In the genomic region with DNA sequence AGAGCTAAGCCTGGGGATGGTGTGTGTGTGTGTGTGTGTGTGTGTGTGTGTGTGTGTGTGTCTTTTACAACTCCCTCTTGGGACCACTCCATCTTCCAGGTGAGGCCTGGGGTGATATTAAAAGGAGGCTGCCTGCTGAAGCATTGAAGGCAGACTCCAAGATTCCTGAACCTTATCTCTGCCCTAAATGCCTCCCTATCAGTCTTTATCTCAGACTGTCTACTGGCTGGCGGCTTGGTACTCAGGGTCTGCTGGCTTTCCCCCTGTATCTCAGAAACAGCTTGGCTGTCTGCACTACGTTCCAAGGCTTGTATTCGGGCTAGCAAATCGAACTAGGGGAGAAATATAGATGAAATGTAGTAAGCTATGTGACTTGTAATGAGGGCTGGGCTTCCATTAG, we compare ENCODE assay signal across 20 mouse cellular contexts.
A peak's percentile ranks its signal among the peaks of the same experiment; 100 is the strongest.
DNase-seq lines count a peak whose midpoint lies in the region; ATAC-seq lines count a peak whose summit lies in the region.
"Had no signal": no experiment of that assay in that cellular context is flagged by ENCODE, and none has a peak within 500 bp of the region (broad histone marks: within the 10 kb centered on the region; RNA-seq: fewer than 3 reads in every experiment).

No protein-coding gene starts in this region.

- no peak overlapping the region for H3K4me3 ChIP-seq in heart, embryonic 11.5 days (ENCODE audit: low read depth, low read length)
- no peak overlapping the region for H3K4me3 ChIP-seq in heart, embryonic 15.5 days
- no peak overlapping the region for H3K4me3 ChIP-seq in embryonic facial prominence, embryonic 10.5 days
- no peak overlapping the region for H3K4me3 ChIP-seq in limb, embryonic 12.5 days (replicated peaks)
- H3K4me3 ChIP-seq: embryonic facial prominence, embryonic 12.5 days; forebrain, embryonic 15.5 days; hindbrain, embryonic 12.5 days had no signal

- H3K4me1 ChIP-seq in heart, embryonic 11.5 days (ENCODE audit: control insufficient read depth, insufficient read depth, low read length) = peaks cover 35% of the 10 kb centered on the region
- peaks cover 35% of the 10 kb centered on the region for H3K4me1 ChIP-seq in heart, embryonic 15.5 days (replicated peaks)
- H3K4me1 ChIP-seq in embryonic facial prominence, embryonic 10.5 days = peaks cover 42% of the 10 kb centered on the region
- H3K4me1 ChIP-seq in limb, embryonic 12.5 days (replicated peaks) = peaks cover 42% of the 10 kb centered on the region

- intact Hi-C loops in heart, postnatal 10 days (cut with DNase I) = loop anchor here (5.0 kb wide), 1 partner anchor 67 kb away; the partner anchor contains the start of genes Cep44 and Fbxo8
- intact Hi-C loops in heart, postnatal 14 days (cut with DNase I) = loop anchor here (5.0 kb wide), 1 partner anchor 37 kb away; no protein-coding TSS in a partner anchor

- H3K9ac ChIP-seq in heart, embryonic 11.5 days (ENCODE audit: low read depth, low read length) = no peak overlapping the region
- no peak overlapping the region for H3K9ac ChIP-seq in heart, embryonic 15.5 days
- no peak overlapping the region for H3K9ac ChIP-seq in limb, embryonic 12.5 days (replicated peaks)
- H3K9ac ChIP-seq: embryonic facial prominence, embryonic 12.5 days; forebrain, embryonic 15.5 days; hindbrain, embryonic 12.5 days had no signal

- no peaks in the 10 kb centered on the region for H3K27me3 ChIP-seq in heart, embryonic 11.5 days (ENCODE audit: control insufficient read depth, insufficient read depth, low read length)
- no peaks in the 10 kb centered on the region; the same call in 1 of the 2 replicates for H3K27me3 ChIP-seq in heart, embryonic 15.5 days
- H3K27me3 ChIP-seq in embryonic facial prominence, embryonic 10.5 days (replicated peaks; ENCODE audit: low read depth, poor library complexity, severe bottlenecking) = peaks cover 55% of the 10 kb centered on the region
- peaks cover 29% of the 10 kb centered on the region for H3K27me3 ChIP-seq in limb, embryonic 12.5 days

- no peak for DNase-seq in heart, postnatal 10 days
- DNase-seq in heart, postnatal 14 days = no peak
- DNase-seq in embryonic facial prominence, embryonic 10.5 days (ENCODE audit: low spot score) = peak; percentile 10
- DNase-seq in right cerebral cortex, postnatal 25 days = no peak
- DNase-seq in spleen, postnatal 4 days (ENCODE audit: low spot score in 2 of 2) = no peak
- DNase-seq: adrenal gland, postnatal 10 days; cerebellum, adult 11 months; cerebellum, adult 8-10 months; cerebellum, postnatal 14 days; heart, adult 18-20 months; heart, postnatal 36 days had no signal

- H3K36me3 ChIP-seq in heart, embryonic 11.5 days (ENCODE audit: control insufficient read depth, insufficient read depth, low read length) = no peaks in the 10 kb centered on the region
- H3K36me3 ChIP-seq in heart, embryonic 15.5 days = no peaks in the 10 kb centered on the region
- no peaks in the 10 kb centered on the region for H3K36me3 ChIP-seq in embryonic facial prominence, embryonic 10.5 days (replicated peaks)
- no peaks in the 10 kb centered on the region for H3K36me3 ChIP-seq in limb, embryonic 12.5 days
- H3K36me3 ChIP-seq: embryonic facial prominence, embryonic 12.5 days; forebrain, embryonic 15.5 days; hindbrain, embryonic 12.5 days had no signal

- WGBS in heart, embryonic 11.5 days (ENCODE audit: insufficient replicate concordance) = 4% methylated on average over 4 of the region's 4 CpGs
- WGBS in heart, embryonic 15.5 days = 7% methylated on average over 4 of the region's 4 CpGs
- WGBS in embryonic facial prominence, embryonic 10.5 days = 27% methylated on average over 4 of the region's 4 CpGs
- 24% methylated on average over 4 of the region's 4 CpGs for WGBS in limb, embryonic 12.5 days

- H3K27ac ChIP-seq in heart, embryonic 11.5 days (ENCODE audit: low read depth, low read length) = peak overlapping the region; percentile 29
- H3K27ac ChIP-seq in heart, embryonic 15.5 days = no peak overlapping the region
- no peak overlapping the region for H3K27ac ChIP-seq in embryonic facial prominence, embryonic 10.5 days (replicated peaks)
- no peak overlapping the region for H3K27ac ChIP-seq in limb, embryonic 12.5 days
- H3K27ac ChIP-seq: embryonic facial prominence, embryonic 12.5 days; forebrain, embryonic 15.5 days; hindbrain, embryonic 12.5 days had no signal

- ATAC-seq in heart, embryonic 11.5 days (replicated peaks; ENCODE audit: insufficient number of reproducible peaks, low FRiP score, low TSS enrichment) = 0 out of 2 replicates have a peak, but pooled peaks have one; percentile 16
- ATAC-seq in heart, embryonic 15.5 days (replicated peaks; ENCODE audit: insufficient number of reproducible peaks, insufficient read depth, low FRiP score, low read depth) = no peak
- ATAC-seq in limb, embryonic 12.5 days (ENCODE audit: insufficient number of reproducible peaks, insufficient read depth, low FRiP score, low TSS enrichment, low read depth) = no peak
- ATAC-seq: forebrain, embryonic 15.5 days; hindbrain, embryonic 16.5 days; inflammation-experienced regulatory T-cells, adult 6 months; intestine, postnatal 0 days had no signal

- H3K4me2 ChIP-seq in heart, embryonic 11.5 days = peak overlapping the region; percentile 64
- peak overlapping the region; percentile 56; the same call in 1 of the 2 replicates for H3K4me2 ChIP-seq in heart, embryonic 15.5 days
- H3K4me2 ChIP-seq in limb, embryonic 12.5 days = peak overlapping the region; percentile 23
- H3K4me2 ChIP-seq: embryonic facial prominence, embryonic 12.5 days; forebrain, embryonic 15.5 days; hindbrain, embryonic 12.5 days had no signal

- no peaks in the 10 kb centered on the region for H3K9me3 ChIP-seq in heart, embryonic 11.5 days (replicated peaks; ENCODE audit: control insufficient read depth, low read length)
- no peaks in the 10 kb centered on the region for H3K9me3 ChIP-seq in heart, embryonic 15.5 days (replicated peaks)
- H3K9me3 ChIP-seq in embryonic facial prominence, embryonic 10.5 days = no peaks in the 10 kb centered on the region
- H3K9me3 ChIP-seq in limb, embryonic 12.5 days = no peaks in the 10 kb centered on the region
- H3K9me3 ChIP-seq: embryonic facial prominence, embryonic 12.5 days; forebrain, embryonic 15.5 days; hindbrain, embryonic 12.5 days had no signal
